Mouse (Mus musculus) cortical plate, adult 2 months (tissue): ENCODE measurements around the gene Dnaaf1.
A peak's percentile ranks its signal among the peaks of the same experiment; 100 is the strongest.

ENCODE experiments used
- CTCF ChIP-seq: fragments of 200-500 bp; IDR thresholded peaks from 2 replicates; pipeline ENCODE4 v1.5.1; 2011; ENCODE audit warnings: mild to moderate bottlenecking, control low read depth, low read length; ENCODE audit not compliant: insufficient read depth; ENCODE audit errors: extremely low read depth
- POLR2A ChIP-seq: fragments of 200-500 bp; IDR thresholded peaks from 2 replicates; pipeline ENCODE4 v1.6.1; 2011; ENCODE audit warnings: mild to moderate bottlenecking, low read length, control low read depth; ENCODE audit not compliant: insufficient read depth; ENCODE audit errors: extremely low read depth

GRCm38 (mm10) chr8:119557821-119558602 lies 17.0 kb upstream of the Dnaaf1 start:
- TF ChIP-seq CTCF = no peak
- peak; percentile 72; the same call in 1 of the 2 replicates for TF ChIP-seq POLR2A
